Mouse (Mus musculus): ENCODE measurements around the gene Golga4.

Golga4 gene

DNA sequence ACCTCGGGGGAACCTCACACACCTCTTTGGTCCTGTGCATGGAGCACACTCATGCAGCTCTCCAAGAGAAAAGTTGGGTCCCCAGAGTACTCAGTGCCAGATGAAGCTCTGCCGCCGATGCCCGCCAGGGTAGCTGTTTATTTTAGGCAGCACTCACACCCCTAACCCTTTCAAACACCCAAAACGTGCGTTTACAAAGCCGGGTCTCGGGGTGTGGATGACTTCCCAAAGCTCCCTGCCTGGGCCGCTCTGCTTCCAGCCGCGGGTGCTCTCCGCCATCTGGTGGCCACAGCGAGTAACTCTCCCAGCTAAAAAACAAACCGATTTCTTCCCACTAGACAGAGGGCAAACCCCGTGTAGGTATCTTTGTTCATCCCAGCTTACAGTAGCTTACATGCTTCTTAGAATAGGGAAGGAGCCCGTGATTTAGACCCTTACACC lies 16.5 kb upstream of the Golga4 start:
- peak; percentile 87 for DNase-seq (ENCODE audit: low spot score)

DNA sequence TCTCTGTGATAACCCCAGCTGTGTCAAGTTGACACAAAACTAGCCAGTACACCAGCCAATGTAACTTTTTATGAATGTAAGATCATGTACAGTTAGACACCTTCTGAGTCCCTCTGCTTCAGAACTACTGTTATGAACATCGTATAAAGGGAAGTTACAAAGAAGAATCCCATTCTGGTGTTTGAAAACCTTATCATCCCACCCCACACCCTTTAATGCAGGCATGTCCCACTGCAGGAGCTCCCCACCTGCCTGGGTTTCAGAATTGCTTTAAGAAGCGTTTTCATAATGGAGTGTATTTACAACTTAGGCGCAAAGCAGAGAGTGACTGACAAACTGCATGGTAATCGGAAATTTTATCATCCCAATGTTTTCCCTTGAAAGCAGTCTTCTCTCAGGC lies 14.9 kb upstream of the Golga4 start:
- no peak for DNase-seq (ENCODE audit: low spot score)

- DNase-seq (ENCODE audit: low spot score), result no peak
Measured at GRCm38 (mm10) chr9:118492932-118493698, 13.0 kb upstream of the Golga4 start.

- DNase-seq (ENCODE audit: low spot score), result no peak
Measured at GRCm38 (mm10) chr9:118494106-118494505, 12.0 kb upstream of the Golga4 start.

DNA sequence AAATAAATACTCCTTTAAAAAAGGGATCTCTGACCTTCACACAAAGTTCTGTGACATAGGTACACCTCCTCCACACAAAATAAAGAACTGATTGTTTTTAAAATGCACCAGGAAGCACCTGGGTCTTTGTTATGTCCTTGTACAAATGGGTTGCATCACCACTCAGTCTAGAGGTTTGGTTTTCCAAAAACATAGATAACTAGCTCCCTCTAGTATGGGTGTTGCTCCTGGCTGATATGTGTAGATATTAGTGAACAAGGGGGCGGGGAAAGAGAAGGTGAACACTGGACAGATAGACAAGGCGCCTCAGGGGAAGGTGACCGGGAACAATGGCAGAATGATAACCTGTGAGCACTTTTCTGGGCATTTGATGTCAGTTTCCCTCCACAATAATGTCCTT lies 10.1 kb upstream of the Golga4 start:
- no peak for DNase-seq (ENCODE audit: low spot score)

DNA sequence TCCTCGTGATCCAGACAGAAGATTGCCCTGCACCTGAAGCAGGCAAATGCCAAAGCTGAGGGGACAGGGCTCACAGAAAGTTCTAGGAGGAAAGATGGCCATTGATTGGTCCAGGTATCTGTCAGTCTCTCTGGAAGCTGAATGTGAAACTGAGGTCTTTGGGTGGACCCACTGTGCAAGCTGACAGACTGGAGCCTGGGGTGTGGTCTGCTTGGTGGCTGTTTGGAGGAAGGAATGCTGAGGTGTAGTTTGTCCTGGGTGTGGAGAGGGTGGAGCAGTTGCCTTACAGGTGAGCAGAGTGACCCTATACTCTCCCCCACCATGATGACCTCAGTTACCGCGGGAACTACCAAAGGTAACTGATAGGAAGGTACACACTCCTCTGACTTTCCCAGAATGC lies 9.1 kb upstream of the Golga4 start:
- DNase-seq (ENCODE audit: low spot score), result no peak

- no peak for DNase-seq (ENCODE audit: low spot score)
Measured at GRCm38 (mm10) chr9:118498061-118498460, 8.0 kb upstream of the Golga4 start.

DNA sequence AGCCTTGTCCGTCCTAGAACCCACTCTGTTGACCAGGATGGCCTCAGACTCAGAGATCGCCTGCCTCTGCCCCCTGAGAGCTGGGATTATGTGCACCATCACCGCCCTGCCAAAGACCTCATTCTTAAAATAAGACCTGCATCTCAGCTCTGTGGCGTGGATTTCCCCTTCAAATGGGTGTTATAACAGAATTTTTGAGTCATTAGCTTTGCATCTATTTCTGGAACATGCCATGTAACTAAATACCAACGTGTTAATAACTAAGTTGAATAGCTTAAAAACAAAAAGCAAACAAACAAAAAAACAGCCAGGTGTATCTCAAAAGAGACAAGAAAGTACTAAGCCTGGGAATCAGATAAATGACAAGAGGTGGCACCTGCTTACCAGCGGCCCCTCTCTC lies 5.1 kb upstream of the Golga4 start:
- no peak for DNase-seq (ENCODE audit: low spot score)

GRCm38 (mm10) chr9:118504656-118505055 lies 1.4 kb upstream of the Golga4 start:
- no peak for DNase-seq (ENCODE audit: low spot score)

DNA sequence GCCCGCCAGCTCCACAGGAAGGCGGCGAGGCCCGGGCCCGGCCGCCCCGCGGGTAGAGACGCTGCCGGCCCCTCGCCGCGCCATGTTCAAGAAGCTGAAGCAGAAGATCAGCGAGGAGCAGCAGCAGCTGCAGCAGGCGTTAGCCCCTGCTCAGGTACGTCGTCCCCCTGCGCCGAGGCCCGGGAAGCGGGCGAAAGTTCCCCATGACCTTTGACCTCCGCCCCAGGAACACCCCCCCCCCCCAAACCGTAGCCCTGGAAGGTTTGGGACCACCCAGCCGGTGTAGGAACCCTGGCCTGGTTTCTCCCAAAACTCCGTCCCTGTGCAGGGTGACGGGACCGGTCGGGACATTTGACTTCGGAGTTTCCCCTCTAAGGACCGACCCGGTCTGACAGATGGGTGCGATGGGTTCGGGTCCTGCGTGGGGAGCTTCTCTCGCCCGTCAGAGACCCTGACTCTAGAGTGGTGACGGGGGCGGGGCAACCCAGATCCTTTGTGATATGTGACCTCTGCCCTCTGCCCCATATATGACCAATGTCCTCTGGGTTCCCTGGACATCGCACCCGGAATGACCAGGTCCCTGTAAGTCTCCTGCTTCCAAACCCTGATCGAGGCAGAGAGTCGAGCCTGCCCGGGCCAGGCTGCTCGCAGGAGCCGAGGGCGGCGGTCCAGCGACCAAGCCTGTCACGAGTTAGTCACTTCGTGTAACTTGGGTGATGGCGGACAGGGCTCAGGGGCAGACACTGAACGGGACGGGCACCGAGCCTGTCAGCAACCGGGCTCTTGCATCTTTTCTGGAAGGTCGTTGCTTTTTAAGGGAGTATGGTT lies 551 bp downstream of the Golga4 start:
- DNase-seq (ENCODE audit: low spot score), result peak; percentile 41

DNA sequence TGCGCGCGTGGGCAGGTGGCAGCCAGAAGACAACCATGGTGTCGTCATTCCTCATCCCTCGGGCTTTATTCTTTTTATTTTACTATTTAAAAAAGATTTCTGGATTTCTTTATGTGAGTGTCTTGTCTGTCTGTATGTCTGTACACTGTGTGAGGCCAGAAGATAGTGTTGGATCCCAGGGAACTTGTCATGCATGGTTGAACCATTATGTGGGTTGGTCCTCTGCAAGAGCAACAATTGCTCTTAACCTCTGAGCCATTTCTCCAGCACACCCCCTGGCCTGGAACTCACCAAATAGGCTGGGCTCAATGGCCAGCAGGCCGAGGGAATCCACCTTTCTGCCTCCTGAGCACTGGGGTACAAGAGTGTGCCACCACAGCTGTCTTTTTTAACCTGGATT lies 1.5 kb downstream of the Golga4 start:
- no peak for DNase-seq (ENCODE audit: low spot score)

DNA sequence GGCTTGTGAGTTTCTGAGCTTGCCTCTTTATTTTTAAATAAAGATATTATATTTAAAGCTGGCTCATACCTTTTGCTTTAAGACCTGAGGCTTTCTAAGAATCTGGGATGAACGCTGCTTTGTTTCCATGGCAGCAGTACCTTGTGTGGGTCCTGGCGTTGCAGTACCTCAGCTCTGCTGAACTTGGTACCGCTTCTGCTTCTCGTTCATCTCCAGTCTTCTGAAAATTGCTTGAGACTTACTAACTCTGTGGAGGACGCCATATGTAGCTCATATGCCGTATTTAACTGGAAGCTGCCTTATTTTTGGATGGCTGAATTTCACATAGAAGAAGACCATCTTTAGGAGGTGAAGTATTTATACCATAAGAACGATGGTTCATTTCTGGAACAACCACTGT lies 2.5 kb downstream of the Golga4 start:
- no peak for DNase-seq (ENCODE audit: low spot score)

GRCm38 (mm10) chr9:118510941-118511690 lies 5.0 kb downstream of the Golga4 start:
- no peak for DNase-seq (ENCODE audit: low spot score)

DNA sequence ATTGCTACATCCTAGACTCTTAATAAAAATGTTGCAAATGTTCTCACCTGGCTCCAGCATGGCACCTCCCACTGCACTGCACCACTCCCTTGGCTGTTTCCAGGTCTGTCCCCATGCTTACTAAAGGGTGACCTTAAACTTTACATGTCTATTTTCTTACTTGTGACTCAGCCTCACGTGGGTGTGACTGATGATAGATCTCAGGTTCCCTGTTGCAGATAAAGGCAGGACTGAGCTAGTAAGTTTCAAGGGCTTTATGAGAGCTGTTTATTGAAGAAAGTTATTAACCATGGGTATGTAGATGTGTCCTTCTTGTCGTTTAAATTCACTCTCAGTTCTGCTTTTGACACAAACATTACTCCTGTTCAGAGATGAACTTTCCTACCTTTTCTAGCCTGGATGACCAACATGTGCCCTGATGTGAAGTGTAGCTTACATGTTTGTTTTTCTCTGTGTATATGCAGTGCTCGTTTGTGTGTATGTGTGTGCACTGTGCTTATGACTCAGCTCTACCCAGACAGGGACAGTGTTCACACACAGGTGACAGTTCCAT lies 6.7 kb downstream of the Golga4 start:
- no peak for DNase-seq (ENCODE audit: low spot score)

- DNase-seq (ENCODE audit: low spot score), result no peak
Measured at GRCm38 (mm10) chr9:118515476-118515875, 9.4 kb downstream of the Golga4 start.

- no peak for DNase-seq (ENCODE audit: low spot score)
Measured at GRCm38 (mm10) chr9:118516162-118516561, 10.1 kb downstream of the Golga4 start.

DNA sequence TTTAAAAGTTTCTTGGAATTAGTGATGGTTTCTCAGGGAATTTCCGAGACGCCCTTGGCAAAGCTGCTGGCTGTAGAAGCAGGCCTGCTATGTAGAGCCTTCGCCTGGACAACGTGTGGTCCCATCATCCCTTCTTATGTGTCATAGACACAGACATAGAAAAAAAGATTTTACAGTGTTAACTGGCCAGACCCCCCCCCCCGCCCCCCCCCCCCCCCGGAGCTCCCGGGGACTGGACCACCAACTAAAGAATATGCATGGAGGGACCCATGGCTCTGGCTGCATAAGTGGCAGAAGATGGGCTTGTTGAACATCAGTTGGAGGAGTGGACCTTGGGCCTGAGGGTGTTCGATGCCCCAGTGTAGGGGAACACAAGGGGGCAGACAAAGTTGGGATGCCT lies 11.6 kb downstream of the Golga4 start:
- DNase-seq (ENCODE audit: low spot score), result no peak

DNA sequence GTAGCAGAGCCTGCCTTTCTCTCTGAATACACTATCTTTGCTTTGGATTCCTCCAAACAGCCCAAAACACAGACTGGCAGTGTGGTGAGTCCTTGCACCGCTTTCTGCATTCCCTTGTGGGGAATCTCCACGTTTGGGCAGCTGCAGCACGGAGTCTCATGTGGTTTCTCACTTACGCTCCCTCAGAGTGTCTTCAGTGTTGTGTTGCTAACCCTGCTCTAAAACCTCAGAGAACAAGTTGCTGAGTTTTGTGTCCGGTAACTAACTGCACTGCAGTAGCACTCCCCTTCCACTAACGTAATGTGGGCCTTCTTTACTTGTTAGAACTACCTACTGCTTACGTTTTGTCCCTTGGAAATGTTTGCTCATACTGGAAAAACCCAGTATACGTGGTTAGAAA lies 13.0 kb downstream of the Golga4 start:
- no peak for DNase-seq (ENCODE audit: low spot score)

DNA sequence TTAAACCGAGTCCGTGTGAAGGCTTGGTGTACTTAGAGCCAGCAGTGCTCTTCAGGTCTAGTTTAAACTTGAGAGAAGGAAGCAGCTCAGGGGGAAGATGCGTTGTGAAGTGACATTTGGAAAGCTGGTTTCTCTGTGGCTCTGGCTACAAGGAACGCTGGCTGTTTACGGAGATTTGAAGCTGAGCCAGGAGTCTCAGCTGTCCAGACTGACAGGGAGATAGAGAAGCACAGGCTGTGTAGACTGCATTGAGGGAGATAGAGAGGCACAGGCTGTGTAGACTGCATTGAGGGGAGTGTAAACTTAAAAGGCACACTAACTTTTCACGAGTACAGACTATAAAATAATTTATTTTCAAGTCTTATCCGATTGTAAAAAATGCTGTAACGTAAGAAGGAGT lies 13.9 kb downstream of the Golga4 start:
- DNase-seq (ENCODE audit: low spot score), result no peak

DNA sequence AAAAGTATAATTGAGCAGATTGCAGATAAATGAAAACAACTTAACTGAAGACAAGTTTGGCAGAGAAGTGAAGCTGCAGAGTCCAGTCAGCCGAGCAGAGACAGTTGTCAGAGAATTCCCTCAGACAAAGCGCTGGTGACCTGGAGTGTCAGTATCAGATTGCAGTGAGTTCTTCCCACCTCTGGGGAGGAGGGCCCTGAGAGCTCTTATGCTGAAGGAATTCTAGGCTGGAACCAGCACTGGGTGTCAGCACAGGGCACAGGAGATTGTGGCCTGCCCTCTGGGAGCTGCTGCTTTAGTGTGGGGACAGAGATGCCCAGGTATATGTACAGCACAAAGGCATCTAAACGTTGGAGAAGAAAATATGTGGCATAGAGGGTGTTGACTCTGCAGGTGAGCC lies 14.8 kb downstream of the Golga4 start:
- peak; percentile 66 for DNase-seq (ENCODE audit: low spot score)

GRCm38 (mm10) chr9:118521659-118522058 lies 15.6 kb downstream of the Golga4 start:
- DNase-seq (ENCODE audit: low spot score), result no peak

- no peak for DNase-seq (ENCODE audit: low spot score)
Measured at GRCm38 (mm10) chr9:118523738-118524137, 17.7 kb downstream of the Golga4 start.

Measured in embryo, embryonic 10 days (tissue).